Mouse (Mus musculus): ENCODE data around the gene Prss32. TPM values are rescaled to one million over a fixed set of nuclear protein-coding genes. Genes with fewer than 3 reads are reported as not detected.
"Not testable (repeated sequence)": the region's sequence is repeated elsewhere in the genome, so short reads cannot be mapped to it uniquely, and the experiment has no call there.

The Prss32 gene
- polyA plus RNA-seq, 1 experiment from 2014 or later: not detected

DNA sequence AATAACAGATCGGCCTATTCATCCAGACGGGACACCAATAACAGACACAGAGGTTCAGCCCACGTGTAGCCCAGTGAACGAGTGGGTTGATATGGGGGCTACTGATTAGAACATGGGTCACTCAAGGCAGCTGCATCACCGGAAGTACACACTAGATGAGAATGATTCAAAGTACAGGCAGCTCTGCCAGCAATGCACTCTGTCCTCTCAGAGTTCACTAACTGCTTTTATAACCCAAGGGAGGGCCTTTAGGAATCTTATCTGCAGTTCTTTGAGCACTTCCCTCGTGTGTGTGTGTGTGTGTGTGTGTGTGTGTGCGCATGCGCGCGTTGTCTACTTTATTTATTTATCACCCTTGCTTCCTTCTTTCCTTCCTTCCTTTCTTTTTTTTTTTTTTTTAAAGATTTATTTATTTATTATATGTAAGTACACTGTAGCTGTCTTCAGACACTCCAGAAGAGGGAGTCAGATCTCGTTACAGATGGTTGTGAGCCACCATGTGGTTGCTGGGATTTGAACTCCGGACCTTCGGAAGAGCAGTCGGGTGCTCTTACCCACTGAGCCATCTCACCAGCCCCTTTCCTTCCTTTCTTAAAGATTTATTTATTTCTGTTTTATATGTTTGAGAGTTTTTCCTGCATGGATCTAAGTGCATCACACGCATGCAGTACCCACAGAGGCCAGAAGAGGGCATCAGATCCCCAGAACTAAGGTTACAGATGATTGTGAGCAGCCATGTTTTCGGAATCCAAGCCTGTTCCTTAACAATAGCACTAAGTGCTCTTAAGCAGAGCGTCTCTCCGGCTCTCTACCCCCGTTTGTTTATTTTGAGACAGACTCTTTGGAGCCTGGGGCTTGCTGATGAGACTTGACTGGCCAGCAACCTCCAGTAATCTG lies 7.4 kb downstream of the Prss32 start:
- WGBS: 67% methylated on average over 18 of the region's 19 CpGs
- Histone ChIP-seq H3K9me3 (no peaks in the 10 kb centered on the region), H3K27ac (peak overlapping the region; percentile 17), H3K4me3 (no peak overlapping the region), H3K4me1 (no peaks in the 10 kb centered on the region), H3K36me3 (replicated peaks) (no peaks in the 10 kb centered on the region), H3K27me3 (ENCODE audit: poor library complexity, severe bottlenecking) (no peaks in the 10 kb centered on the region)
- peak; percentile 72 for DNase-seq (ENCODE audit: extremely low spot score, low spot score)

DNA sequence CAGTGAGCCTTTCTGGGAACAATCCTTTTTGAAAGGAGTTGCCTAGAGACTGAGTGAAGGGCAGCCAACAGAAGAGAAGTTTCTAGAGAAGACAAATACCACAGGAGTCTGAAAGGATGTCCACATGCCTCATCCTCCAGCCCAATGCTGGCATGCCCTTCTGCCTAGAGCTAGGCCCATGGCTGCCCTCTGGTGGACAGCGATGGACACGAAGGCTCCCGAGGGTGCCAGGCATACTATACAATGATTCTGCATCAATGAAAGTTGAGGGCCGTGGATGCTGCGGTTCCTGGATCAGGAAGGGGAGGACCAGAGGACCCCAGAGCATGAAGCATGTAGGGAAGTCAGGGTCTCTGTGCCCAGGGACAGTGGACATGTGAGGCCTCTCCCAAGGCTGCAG lies 9.6 kb downstream of the Prss32 start:
- H3K27me3 ChIP-seq (ENCODE audit: poor library complexity, severe bottlenecking): no peaks in the 10 kb centered on the region
- peak; percentile 53 for DNase-seq (ENCODE audit: extremely low spot score, low spot score)
- H3K9me3 ChIP-seq: no peaks in the 10 kb centered on the region
- H3K36me3 ChIP-seq (replicated peaks): no peaks in the 10 kb centered on the region
- 35% methylated on average over 5 of the region's 5 CpGs for WGBS
- no peak overlapping the region for H3K27ac ChIP-seq
- no peak overlapping the region for H3K4me3 ChIP-seq
- H3K4me1 ChIP-seq: no peaks in the 10 kb centered on the region

DNA sequence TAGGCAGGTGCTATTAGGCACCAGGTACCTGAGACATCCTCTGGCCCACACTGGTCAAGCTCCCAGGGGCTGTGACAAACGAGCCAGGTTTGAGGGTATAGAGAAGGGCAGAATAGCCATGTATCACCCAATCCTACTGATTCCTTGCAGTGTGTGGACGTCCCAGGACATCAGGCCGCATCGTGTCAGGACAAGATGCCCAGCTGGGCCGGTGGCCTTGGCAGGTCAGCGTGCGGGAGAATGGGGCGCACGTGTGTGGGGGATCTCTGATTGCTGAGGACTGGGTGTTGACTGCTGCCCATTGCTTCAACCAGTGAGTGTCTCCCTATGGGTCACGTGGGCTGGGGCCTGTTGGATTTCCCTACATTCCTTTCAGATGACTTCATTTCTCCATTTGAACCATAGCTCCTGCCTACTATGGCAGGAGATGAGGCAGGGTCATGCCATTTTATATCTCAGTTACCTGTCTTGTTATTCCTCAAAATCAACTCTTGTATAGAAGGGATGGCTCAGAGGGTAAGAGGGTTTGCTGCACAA lies 10.6 kb downstream of the Prss32 start:
- H3K9me3 ChIP-seq: no peaks in the 10 kb centered on the region
- no peak overlapping the region for H3K27ac ChIP-seq
- 88% methylated on average over 10 of the region's 10 CpGs for WGBS
- DNase-seq (ENCODE audit: extremely low spot score, low spot score): no peak
- H3K27me3 ChIP-seq (ENCODE audit: poor library complexity, severe bottlenecking): no peaks in the 10 kb centered on the region
- no peaks in the 10 kb centered on the region for H3K4me1 ChIP-seq
- H3K4me3 ChIP-seq: no peak overlapping the region
- no peaks in the 10 kb centered on the region for H3K36me3 ChIP-seq (replicated peaks)

DNA sequence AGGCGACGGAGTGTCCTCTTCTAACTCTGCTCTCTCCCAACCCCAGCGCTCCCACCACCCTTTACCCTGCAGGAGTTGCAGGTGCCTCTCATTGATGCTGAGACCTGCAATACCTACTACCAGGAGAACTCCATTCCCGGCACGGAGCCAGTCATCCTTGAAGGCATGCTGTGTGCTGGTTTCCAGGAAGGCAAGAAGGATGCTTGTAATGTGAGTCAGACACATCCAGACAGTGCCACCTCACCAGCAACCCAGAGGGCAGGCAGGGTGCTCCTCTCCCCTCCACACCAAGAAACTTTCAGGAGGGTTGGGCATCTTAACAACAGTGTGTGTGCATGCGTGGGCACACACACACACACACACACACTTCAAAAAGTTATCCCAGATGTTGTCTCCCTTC lies 13.5 kb downstream of the Prss32 start:
- WGBS: 87% methylated on average over 6 of the region's 6 CpGs
- Histone ChIP-seq H3K9me3 (no peaks in the 10 kb centered on the region), H3K36me3 (replicated peaks) (no peaks in the 10 kb centered on the region), H3K4me3 (no peak overlapping the region), H3K4me1 (no peaks in the 10 kb centered on the region), H3K27me3 (ENCODE audit: poor library complexity, severe bottlenecking) (no peaks in the 10 kb centered on the region), H3K27ac (no peak overlapping the region)
- DNase-seq (ENCODE audit: extremely low spot score, low spot score): no peak

DNA sequence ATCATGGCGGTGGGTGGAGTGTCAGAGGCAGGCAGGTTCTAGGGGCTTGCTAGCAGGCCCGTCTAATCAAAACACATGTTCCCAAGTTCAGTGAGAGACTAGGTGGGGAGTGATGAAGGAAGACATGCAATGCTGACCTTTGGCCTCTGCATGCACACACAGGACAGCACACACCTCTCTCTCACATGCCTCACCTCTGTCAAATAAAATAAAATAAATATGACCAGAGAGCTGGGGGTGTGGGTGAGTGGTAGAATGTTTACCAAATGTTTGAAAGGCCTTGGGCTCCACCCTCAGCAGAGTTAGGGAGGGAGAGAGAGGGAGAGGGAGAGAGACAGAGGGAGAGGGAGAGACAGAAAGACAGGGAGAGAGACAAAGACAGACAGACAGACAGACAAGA lies 14.3 kb downstream of the Prss32 start:
- no peak for DNase-seq (ENCODE audit: extremely low spot score, low spot score)
- H3K27ac ChIP-seq: no peak overlapping the region
- 89% methylated on average over 2 of the region's 2 CpGs for WGBS
- H3K4me1 ChIP-seq: no peaks in the 10 kb centered on the region
- H3K4me3 ChIP-seq: no peak overlapping the region
- no peaks in the 10 kb centered on the region for H3K27me3 ChIP-seq (ENCODE audit: poor library complexity, severe bottlenecking)
- H3K36me3 ChIP-seq (replicated peaks): no peaks in the 10 kb centered on the region
- no peaks in the 10 kb centered on the region for H3K9me3 ChIP-seq

DNA sequence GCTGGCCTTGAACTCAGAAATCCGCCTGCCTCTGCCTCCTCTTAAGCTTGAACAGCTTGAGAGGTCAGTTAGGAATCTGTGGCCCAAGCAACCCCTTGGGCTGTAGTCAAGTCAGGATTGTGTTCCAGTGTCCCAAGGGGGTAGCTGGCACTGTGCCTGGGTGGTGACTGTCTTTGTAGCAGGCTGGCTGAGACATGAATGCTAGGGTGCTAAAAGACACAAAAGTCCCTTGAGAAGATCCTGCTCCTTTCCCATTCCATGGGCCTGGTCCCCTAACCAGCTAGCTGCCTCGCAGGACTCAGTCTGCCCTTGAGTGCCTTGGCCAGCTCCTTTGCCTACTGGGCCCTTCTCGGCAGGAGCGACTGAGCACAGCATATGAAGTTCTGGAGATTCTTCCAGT lies 19.3 kb downstream of the Prss32 start:
- H3K4me3 ChIP-seq: no peak overlapping the region
- no peak for DNase-seq (ENCODE audit: extremely low spot score, low spot score)
- H3K4me1 ChIP-seq: no peaks in the 10 kb centered on the region
- no peaks in the 10 kb centered on the region for H3K36me3 ChIP-seq (replicated peaks)
- H3K27me3 ChIP-seq (ENCODE audit: poor library complexity, severe bottlenecking): no peaks in the 10 kb centered on the region
- no peak overlapping the region for H3K27ac ChIP-seq
- 85% methylated on average over 4 of the region's 4 CpGs for WGBS
- H3K9me3 ChIP-seq: no peaks in the 10 kb centered on the region

DNA sequence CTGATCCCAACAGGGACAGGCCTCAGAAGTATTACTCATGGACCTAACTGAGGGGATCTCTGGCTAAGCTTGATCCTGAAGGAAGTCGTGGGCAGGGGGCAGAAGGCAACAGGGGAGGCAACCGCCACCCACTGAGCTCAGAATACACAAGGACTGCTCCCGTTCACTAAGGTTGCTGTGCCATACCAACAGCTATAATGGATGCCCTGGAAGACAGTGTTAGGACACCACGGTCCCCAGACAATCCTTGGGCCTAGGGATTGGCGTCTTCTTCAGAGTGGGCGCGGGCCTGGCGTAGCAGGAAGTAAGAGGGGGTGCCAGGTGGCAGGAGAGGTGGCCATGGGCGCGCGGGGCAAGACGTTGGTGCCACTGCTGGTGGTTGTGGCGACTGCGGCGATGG lies 24.1 kb downstream of the Prss32 start, which contains the start of gene Prss21:
Prss21 (plus strand) TSS at position 301 of the 400 bp plus-strand sequence.
- Histone ChIP-seq H3K27me3 (ENCODE audit: poor library complexity, severe bottlenecking) (no peaks in the 10 kb centered on the region), H3K4me3 (no peak within 1 kb of the TSS), H3K27ac (no peak within 1 kb of the TSS), H3K36me3 (replicated peaks) (no peaks in the 10 kb centered on the region), H3K9me3 (no peaks in the 10 kb centered on the region), H3K4me1 (no peaks in the 10 kb centered on the region)
- WGBS: 85% methylated on average over 15 of the region's 15 CpGs
- no peak for DNase-seq (ENCODE audit: extremely low spot score, low spot score)

DNA sequence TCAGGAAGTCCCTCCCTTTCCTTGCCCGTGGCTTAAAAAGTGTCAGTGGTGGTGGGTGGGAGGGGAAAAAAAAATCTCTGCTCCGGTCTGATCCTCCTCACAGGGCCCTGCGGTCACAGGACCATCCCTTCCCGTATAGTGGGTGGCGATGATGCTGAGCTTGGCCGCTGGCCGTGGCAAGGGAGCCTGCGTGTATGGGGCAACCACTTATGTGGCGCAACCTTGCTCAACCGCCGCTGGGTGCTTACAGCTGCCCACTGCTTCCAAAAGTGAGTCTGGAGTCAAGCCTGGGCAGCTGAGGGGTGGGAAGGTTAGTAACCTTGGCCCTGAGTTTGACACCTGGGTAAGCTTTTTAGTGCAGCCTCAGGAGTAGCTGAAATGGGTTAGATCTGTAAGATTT lies 24.9 kb downstream of the Prss32 start:
- H3K27me3 ChIP-seq (ENCODE audit: poor library complexity, severe bottlenecking): no peaks in the 10 kb centered on the region
- DNase-seq (ENCODE audit: extremely low spot score, low spot score): no peak
- 91% methylated on average over 11 of the region's 11 CpGs for WGBS
- H3K4me3 ChIP-seq: no peak overlapping the region
- H3K36me3 ChIP-seq (replicated peaks): no peaks in the 10 kb centered on the region
- no peaks in the 10 kb centered on the region for H3K4me1 ChIP-seq
- H3K27ac ChIP-seq: no peak overlapping the region
- no peaks in the 10 kb centered on the region for H3K9me3 ChIP-seq

DNA sequence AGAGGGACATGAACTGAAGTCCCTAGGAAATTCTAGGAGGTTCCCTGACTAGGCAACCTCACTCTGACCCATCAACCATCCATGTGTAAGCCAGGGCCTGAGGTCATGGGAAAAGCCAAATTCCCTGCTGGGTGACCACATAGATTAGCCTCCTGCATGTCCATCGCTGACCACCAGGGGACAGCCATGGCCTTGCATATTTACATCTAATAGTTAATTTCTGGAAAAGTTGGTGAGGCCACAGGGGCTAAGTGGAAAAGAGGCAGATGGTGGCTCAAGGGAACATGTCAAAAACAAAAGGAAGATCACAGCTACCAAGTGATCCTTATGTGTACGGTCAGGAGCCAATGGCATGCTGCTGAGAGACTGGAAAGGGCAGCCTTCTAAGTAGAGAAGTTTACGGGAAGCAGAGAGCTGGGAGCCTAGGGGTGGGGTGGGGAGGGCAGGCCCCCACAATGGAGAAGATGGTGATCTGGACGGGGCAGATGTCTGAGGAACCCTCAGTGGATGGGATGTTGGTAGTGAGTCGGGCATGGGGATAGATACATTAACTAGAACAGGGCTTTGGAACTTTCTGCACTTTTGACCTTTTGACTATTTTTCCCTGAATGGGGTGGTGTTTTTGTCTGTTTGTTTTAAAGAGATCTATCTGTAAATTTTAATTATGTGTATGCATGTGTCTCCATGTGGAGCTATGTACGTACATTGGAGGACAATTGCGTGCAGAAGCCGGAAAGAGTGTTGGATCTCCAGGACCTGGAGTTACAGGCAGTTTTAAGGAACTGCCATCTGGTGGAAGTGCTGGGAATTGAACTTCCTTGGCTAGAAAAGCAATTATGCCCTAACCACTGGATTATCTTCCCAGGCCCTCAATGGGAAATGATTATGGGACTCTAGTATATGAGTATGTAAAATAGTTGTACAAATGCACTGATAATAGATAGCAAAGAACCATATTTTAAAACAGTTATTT lies 30.5 kb downstream of the Prss32 start:
- H3K36me3 ChIP-seq (replicated peaks): no peaks in the 10 kb centered on the region
- H3K4me1 ChIP-seq: 0 out of 2 replicates have a peak, but pooled peaks cover 4% of the 10 kb centered on the region
- DNase-seq (ENCODE audit: extremely low spot score, low spot score): peak; percentile 42
- no peak overlapping the region for H3K4me3 ChIP-seq
- no peaks in the 10 kb centered on the region for H3K27me3 ChIP-seq (ENCODE audit: poor library complexity, severe bottlenecking)
- WGBS: 58% methylated on average over 8 of the region's 8 CpGs
- H3K27ac ChIP-seq: no peak overlapping the region
- no peaks in the 10 kb centered on the region for H3K9me3 ChIP-seq

DNA sequence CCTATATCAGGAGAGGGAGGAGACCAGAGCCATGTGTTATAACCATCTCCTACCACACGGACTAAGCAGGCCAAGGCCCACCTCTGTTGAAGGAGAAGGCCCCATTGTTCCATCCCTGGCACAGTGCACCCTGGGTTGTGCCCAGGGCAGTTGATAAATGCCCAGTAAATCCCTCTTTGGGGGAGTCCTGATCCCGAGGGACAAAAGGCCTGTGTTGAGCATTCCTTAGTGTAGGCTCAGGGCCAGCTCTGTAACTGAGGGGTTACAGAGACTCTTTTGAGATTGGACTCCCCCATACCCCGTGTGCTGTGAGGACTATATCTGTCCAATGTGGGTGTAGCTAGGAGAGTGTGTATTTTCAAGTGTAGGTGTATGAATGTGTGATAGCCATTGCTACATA lies 33.1 kb downstream of the Prss32 start:
- no peaks in the 10 kb centered on the region for H3K36me3 ChIP-seq (replicated peaks)
- no peak overlapping the region for H3K4me3 ChIP-seq
- no peak overlapping the region for H3K27ac ChIP-seq
- H3K9me3 ChIP-seq: no peaks in the 10 kb centered on the region
- no peak for DNase-seq (ENCODE audit: extremely low spot score, low spot score)
- H3K27me3 ChIP-seq (ENCODE audit: poor library complexity, severe bottlenecking): no peaks in the 10 kb centered on the region
- 0 out of 2 replicates have a peak, but pooled peaks cover 4% of the 10 kb centered on the region for H3K4me1 ChIP-seq
- WGBS: 62% methylated on average over 3 of the region's 3 CpGs

DNA sequence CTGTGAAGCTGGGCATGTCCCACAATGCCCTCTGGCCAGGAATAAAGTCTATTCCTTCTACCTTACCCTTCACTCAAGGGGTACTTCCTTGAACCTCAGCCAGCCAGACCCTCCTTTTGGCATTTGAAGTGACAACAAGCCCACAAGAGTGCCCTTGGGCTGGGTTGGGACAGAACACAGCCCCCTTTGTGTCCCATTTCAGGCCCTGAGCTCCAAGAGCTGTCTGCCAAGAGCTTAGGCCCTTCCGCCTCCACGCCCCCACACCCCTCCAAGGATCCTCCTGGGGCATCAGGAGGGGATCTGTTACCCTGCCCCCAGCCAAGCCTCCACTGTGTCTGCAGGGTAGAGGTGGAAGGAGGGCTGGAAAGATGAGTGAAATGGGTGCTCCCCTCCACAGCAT lies 33.5 kb downstream of the Prss32 start:
- H3K9me3 ChIP-seq: no peaks in the 10 kb centered on the region

DNA sequence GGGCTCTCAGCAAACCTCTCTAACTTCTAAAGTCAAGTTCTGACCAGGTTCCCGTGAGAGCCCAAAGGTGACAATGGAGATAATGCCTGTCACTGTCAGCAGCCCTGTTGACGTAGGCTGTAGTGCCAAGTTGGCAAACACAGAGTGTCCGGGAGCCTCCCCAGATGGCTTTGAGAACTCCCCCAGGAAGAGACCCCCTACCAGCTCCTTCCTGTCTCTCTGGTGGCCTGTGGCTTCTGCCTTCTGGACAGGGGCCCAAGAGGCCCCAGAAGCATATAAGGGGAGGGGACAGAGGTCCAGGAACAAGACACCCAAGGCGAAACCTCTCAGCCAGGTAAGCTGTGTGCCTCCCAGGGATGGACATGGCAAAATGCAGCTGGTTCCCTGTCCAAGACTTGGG lies 36.9 kb downstream of the Prss32 start, which contains the start of the genes Dcpp1 and Dcpp2:
Dcpp1 (plus strand) TSS at position 301 of the 400 bp plus-strand sequence.
Dcpp2 (plus strand) TSS at position 305 of the 400 bp plus-strand sequence.
- not testable (repeated sequence) for H3K4me3 ChIP-seq; H3K27me3 ChIP-seq (ENCODE audit: poor library complexity, severe bottlenecking); H3K27ac ChIP-seq; H3K4me1 ChIP-seq; DNase-seq (ENCODE audit: extremely low spot score, low spot score); H3K9me3 ChIP-seq; H3K36me3 ChIP-seq (replicated peaks)
- WGBS: 83% methylated on average over 4 of the region's 4 CpGs

More for the DNA sequence above, 33.5 kb downstream of the Prss32 start:
- no peak for DNase-seq (ENCODE audit: extremely low spot score, low spot score)
- WGBS: 81% methylated on average over 2 of the region's 2 CpGs
- no peak overlapping the region for H3K27ac ChIP-seq
- no peak overlapping the region for H3K4me3 ChIP-seq
- H3K4me1 ChIP-seq: 0 out of 2 replicates have a peak, but pooled peaks cover 4% of the 10 kb centered on the region
- no peaks in the 10 kb centered on the region for H3K36me3 ChIP-seq (replicated peaks)
- no peaks in the 10 kb centered on the region for H3K27me3 ChIP-seq (ENCODE audit: poor library complexity, severe bottlenecking)

Measured in forebrain, embryonic 10.5 days (tissue).